Mouse (Mus musculus): Measurements from ENCODE around the gene Dapl1.

The Dapl1 gene
- long read RNA-seq, experiment 1, result 0 reads
- long read RNA-seq, experiment 2, result 0 reads

DNA sequence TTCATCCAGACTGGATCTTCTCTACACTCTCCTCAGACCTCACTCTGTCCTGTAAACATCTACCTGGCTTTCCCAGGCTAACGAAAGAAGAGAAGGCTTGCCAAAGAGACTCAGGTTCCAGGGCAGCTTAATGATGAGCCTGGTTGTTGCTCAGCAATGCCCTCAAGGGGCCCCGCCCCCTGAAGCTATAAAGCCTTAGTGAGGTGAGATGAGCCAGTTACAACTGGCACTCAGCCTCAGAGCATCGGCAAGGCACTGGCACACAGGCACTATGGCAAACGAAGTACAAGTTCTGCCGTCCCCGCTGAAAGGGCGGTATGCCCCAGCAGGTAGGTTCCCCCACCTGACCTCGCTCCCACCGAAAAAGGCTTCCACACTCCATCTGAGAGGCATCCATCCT, at the start of gene Dapl1:
Gene Dapl1, plus strand, starts transcription at position 216 of the 400 bp plus-strand sequence.
- intact Hi-C loops (cut with DNase I), result no loop called here

DNA sequence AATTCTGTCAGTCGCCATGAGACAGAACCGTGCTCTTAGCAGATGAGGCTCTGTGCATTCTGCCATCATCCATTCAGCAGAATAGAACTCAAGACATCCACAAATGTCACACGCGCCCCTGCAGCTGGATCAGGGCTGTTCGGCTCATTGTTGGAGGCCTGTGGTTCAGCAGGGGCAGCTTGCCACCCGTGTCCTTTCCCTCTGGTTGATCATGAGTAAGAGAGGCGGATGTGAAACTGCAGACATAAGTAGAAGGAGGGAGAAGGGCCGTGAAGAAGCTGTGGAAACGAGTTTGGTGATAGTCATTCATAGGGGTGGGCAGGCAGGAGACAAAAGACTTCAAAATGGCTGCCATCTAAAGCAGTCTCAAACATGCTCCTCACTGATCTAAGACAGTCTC, 49.6 kb upstream of the Dapl1 start:
- intact Hi-C loops (cut with DNase I), result loop anchor here (5.0 to 10.0 kb wide), 3 partner anchors 273 to 730 kb away; partner anchors contain the start of genes Ccdc148 and Pkp4

DNA sequence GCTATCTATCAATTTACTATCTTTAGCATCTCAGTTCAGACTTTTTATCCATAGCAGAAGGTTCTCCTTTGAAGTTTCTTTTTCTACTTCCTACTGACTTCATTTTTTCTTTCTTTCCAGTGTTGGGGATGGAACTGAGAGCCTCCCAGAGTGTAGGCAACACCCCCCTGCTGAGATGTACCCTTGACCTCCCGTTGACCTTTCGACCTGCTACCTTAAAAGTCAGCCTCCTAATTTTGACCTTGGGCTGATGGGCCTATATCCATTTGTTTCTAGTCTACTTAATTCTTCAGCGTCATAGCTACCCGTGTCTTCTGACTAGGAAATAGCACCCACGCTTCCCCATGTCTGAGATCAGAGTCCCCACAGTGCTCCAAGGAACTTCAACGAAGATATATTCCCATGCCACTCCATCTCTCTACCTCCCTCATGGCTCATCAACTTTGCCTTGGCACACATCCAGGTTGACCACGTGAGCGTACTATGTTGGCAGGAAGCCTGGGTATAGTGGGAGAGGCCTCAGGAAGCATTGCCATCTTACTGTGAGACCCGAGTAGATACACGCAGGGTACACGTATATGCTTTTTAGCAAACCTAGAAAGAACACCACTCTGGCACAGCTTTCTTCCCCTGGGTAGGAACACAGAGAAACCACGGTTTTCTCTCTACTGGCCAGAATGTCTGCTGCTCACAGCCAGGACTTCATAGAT, 46.6 kb upstream of the Dapl1 start:
- intact Hi-C loops (cut with DNase I), result loop anchor here (5.0 to 10.0 kb wide), 3 partner anchors 276 to 733 kb away; partner anchors contain the start of genes Ccdc148 and Pkp4

DNA sequence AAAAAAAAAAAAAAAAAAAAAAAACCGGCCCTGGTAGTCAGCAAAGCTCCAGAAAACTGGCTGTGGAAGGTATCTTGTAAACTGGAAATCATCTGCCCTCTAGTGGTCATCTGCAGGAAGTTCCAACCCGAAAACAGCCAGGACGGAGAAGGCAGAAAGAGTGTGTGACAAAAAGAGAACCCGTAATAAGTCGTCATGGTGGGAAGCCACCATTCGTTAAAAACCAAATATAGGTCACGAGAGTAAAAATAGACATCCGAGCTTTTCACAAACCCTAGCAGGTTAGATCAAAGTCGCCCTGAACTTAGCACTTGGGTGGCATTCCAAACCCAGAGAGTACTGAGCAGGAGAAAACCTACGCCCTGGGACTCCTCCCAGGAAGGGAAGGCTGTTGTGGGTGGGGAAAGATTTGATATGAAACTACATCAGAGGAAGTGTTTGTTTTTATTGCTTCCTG, 45.9 kb upstream of the Dapl1 start:
- intact Hi-C loops (cut with DNase I), result loop anchor here (5.0 to 10.0 kb wide), 3 partner anchors 276 to 734 kb away; partner anchors contain the start of genes Ccdc148 and Pkp4

DNA sequence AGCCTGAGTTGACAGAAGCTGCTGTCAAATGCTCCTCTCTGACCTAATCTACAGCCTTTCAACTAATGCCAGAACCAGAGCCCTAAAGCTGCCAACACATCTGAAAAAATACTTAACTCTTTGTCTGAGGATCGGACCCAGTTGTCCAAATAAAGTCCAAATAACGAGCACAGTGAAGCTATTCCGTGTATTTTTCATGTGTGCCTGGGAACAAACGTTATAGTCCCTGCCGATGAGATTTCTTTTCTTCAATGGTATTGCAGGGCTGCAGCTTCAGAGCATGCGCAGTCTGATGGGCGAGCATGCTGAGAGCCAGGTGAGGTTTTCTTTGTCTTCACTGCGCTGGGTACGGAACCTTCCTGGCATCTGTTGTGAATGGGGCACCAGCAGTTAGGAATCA, 44.6 kb upstream of the Dapl1 start:
- intact Hi-C loops (cut with DNase I), result loop anchor here (5.0 to 10.0 kb wide), 3 partner anchors 278 to 735 kb away; partner anchors contain the start of genes Ccdc148 and Pkp4

DNA sequence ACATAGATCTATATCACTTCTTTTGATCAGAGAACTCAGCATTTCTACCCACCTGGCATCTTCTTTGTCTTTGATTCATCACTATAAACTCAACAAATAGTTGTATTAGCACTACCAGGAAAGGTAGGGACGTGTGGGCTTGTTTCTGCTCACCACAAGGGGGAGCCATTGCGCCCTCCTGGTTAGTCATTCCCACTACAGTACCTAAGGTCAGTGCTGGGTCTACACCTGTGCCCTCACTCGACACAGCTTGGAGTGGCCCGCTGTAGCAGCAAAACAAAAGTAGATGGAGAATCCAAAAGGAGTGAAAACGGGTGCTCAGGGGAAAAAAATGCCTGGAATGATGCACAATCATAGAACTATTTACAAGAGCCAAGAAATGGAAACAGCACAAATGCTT, 44.0 kb upstream of the Dapl1 start:
- intact Hi-C loops (cut with DNase I), result no loop called here

DNA sequence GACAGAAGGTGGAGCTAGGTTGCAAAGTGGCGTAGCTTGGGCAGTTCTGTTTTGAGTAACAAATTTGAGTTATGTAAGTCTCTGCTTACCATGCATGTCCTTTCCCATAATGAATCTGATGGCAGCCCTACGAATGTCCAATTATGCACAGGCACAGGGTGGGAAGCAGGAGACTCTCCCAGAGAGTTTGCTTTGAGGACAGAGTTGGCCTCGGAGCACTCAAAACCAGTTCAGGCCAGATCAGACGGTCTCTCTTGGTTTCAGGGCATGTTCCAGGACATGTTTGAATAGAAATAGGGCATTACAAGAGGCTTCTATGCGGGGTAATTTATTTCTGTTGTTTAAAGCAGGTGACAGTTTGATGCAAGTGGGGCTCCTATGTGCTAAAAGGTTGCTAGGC, 42.8 kb upstream of the Dapl1 start:
- intact Hi-C loops (cut with DNase I), result no loop called here

DNA sequence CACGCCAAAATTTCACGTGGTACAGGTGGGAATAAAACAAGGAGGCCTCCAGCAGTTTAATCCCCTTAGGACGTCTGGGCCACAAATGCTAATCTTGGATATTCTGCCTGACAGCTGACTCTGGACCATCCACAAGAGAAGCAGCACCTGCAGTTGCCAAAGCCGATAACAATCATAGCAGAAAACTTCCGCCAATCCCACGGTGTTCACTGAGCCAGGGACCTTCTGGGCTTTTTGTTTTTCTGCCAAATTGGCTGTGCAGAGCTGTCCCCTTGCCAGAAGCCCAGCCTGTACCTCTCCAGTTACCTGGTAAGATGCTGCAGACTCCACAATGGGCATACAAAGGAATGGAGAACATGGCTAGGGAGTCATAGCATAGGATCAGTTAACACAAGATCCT, 37.8 kb upstream of the Dapl1 start:
- intact Hi-C loops (cut with DNase I), result no loop called here

DNA sequence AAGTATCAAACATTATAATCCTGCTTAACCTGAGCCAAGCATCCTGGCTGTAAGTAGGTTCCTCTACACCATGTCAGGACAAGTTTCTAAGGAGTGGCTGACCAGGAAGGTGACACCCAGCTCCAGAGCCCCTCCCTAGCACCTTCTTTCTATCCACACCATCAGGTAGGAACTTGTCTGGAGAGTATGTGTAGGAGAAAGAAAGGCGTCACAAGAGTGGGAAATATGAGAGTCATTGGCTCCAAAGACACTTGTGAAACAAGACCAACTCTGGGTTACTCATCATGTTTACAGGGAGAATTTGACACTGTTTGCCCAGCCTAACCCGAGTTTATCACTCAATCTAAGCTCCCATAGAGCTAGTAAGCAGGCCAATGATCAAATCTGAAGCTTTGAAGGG, 36.7 kb upstream of the Dapl1 start:
- intact Hi-C loops (cut with DNase I), result no loop called here

DNA sequence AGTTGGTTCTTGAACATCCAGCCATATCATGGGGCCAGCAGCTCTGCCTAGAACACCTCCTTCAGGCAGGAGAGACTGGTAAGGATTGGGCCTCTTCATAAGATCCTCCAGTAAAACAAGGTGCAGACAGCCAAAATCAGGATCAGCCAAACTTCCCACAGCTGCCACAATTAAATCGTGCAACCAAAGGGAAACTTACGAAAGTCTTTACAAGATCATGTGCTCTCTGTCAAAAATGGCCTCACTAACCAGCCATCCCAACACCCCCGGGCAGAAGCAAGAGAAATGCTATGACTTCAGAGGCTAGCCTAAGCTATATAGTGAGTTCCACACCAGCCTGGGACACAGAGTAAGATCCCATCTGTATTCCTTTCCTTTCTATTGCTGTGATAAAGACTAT, 35.9 kb upstream of the Dapl1 start:
- intact Hi-C loops (cut with DNase I), result no loop called here

DNA sequence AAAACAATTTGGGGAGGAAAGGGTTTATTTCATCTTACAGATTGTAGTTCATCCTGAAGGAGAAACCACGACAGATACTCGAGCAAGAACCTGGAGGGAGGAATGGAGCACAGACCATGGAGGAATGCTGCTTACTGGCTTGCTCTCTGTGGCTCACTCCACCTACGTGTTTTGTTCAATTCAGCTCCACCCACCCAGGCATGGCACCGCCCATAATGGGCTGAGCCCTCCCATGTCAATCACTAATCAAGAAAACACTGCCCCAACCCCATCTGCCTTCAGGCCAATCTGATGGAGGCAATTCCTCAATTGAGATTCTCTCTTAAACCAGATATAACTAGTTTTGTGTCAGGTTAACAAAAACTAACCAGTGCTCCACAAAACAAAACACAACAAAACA, 35.5 kb upstream of the Dapl1 start:
- intact Hi-C loops (cut with DNase I), result no loop called here

DNA sequence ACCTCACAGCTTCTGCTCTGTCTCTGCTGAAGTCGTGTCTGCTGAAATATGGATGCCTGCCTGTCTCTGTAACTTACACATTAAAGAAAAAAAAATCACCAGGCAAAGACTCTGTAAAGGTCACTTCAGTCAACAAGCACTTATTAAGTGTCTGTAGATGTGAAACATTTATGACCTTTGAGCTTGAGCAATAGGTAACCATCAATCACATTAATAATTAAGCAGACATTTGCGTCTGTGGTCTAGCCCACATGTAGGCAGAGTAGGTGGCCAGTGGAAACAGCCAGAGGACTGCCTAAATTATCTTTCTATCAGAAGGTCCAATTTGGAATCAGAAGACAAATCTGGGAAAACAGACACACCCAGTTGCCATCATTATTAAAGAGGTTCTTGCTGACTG, 32.8 kb upstream of the Dapl1 start:
- intact Hi-C loops (cut with DNase I), result no loop called here

DNA sequence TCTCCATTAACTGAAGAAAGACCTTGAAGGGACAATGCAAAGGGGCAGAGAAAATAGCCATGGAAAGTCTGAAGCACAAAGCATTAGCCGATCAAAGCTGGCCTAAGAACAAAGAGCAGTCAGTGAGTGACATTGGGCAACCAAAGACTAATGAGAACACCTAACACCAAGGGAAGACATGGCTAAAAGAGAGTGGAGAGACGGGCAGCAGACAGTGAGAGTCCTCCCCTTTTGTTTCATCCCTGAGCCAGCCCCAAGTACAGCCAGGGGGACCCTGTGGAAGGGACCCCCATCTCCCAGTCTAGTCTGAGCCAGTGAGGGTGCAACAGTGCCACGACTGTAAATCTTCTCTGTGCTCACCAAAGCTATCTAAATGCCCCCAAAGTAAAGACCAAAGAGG, 32.4 kb upstream of the Dapl1 start:
- intact Hi-C loops (cut with DNase I), result no loop called here

DNA sequence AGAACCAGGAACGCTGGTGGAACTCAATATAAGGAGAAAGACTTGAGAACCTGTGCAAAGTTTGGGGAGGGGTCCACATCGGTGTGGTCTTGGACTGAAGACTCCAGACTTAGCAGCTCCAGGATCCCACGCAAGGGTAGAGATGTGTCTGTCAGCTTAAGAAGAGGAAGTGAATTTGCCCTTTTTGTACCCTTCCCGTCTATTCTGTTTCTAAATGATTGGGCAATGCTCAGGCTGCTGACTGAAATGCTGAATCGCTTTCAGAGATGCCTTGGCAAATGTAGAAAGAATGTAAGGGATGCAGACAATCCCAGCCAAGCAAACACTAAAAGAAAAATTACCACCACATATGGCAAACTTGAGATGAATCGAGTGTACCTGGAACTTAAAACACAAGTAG, 22.4 kb upstream of the Dapl1 start:
- intact Hi-C loops (cut with DNase I), result no loop called here

DNA sequence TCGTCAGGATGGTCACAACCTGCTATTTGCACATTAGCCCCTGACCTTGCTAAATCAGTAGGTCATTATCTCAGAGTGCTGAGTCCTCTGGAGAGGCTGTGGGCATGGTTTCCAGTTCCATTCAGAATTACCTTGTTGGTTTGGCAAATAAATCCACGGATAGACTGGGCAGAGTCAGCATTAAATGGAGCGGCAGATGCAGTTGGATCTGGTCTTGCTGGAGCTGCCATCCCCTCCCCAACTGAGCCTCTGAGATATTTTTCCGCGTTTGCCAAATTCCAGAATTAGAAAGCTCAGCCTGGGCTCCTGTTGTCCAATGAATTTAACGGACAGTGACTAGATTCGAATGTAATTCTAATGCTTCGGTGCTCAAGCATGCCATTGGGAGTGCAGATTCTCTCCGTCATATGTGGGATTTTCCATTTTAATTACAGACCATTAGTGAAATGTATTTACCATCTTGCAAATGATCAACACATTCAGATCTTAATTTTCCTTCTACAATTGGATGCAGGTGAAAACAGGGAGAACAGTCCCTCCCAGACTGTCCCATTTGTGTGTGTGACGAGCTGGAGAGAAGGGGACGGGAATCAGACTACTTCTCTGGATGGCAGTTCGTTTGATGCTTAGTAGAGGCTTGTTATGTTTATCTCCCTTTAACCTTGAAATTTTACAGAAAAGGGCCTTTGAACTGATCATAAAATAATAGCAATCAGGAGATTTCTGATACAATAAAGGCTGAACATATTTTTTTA, 20.8 kb upstream of the Dapl1 start:
- intact Hi-C loops (cut with DNase I), result no loop called here

DNA sequence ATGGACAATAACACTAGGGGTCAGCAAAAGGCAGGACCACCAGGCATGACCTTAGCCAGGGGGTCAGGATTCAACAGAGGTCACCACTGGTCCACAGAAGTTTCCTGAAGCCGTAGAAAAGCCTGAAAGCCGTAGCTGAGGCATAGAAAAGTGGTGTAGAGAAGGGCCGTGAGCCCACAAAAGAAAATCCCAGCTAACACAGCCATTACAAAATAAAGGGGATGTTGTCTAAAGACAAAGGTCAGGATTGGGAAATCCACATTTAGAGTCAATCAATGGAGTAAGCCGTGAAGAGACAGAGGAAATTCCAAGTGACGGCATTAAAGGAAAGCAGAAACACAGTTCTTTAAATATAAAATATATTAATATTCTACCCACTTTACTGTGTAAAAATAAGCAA, 18.8 kb upstream of the Dapl1 start:
- intact Hi-C loops (cut with DNase I), result no loop called here

DNA sequence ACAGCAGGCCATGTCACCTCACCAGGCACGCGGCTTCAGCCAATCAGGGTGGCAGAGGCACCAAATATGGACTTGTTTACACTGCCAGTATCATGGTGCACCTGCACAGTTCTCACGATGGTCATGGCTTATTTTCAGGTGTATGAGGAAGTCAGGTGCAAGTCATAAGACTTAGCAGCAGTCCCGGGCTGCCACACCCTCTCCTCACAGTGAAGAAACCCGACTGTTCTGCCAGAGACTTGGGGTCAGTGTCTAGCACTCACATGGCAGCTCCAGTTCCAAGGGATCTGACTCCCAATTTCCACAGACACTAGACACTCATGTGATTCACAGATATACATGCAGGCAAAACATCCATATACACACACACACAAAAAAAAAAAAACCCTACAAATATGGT, 18.1 kb upstream of the Dapl1 start:
- intact Hi-C loops (cut with DNase I), result no loop called here

DNA sequence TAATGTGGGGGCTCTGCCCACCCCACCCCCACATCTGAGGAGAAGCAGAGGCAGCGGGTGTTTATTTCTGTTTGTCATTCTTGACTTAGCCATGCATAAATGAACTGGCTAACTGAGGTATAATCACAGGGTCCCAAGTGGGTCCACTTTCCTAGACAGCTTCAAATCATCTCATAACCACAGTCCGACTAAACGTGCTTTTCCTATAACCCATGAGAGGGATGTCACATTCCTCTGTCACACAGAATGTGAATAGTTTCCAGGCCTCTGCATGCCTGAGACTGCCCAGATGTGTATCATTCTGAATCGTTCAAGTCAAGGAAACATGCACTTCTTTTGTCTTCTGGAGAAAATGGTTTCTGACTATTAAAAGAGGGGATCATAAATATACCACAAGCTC, 17.4 kb upstream of the Dapl1 start:
- intact Hi-C loops (cut with DNase I), result no loop called here

DNA sequence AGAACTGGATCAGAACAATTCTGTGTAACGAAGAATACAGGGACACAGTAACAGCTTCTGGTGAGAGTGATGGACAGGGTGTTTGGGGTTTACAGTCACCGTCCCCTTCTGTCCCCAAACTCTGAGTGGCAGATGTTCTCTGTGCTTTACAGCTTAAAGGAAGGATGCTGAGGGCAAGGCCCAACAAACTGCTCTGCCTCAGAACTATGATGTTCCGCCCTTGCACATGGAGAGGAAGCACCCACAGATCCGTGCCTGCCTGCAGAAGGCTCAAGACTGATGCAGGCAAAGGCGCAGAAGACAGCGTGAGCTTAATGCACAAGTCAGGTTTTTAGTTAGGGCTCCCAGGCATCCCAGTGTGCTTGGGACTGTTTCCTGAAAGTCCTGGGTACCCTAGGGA, 16.5 kb upstream of the Dapl1 start:
- intact Hi-C loops (cut with DNase I), result no loop called here

DNA sequence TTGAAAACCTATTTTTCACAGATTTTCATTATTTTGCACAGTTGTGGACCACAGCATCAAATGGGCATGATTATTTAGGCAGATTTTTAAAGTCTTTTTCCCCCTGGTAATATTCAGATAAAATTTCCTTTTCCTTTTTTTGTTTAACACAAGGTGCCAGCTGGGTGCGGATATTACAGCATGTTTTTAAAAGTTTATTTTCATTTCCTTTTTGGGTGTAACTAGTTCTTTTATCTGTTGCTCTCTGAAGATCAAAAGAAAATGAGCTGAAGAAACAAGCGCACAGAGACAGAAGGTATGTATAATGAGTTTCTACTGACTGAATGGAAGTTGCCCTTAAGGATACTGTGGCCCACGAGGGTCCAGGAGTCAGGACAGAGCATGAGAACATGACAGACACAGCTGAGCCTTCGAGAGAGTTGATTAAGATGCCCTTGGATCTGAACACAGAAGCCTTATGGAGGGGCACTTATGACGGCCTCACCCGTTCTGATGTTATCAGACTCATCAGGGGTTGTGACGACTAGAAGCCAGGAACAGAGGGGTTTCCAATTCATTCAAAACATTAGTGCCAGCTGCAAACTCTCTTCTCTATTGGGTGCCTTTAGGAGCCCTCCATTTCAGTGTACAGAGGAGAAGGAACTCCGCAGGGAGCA, 14.7 kb upstream of the Dapl1 start:
- intact Hi-C loops (cut with DNase I), result no loop called here

DNA sequence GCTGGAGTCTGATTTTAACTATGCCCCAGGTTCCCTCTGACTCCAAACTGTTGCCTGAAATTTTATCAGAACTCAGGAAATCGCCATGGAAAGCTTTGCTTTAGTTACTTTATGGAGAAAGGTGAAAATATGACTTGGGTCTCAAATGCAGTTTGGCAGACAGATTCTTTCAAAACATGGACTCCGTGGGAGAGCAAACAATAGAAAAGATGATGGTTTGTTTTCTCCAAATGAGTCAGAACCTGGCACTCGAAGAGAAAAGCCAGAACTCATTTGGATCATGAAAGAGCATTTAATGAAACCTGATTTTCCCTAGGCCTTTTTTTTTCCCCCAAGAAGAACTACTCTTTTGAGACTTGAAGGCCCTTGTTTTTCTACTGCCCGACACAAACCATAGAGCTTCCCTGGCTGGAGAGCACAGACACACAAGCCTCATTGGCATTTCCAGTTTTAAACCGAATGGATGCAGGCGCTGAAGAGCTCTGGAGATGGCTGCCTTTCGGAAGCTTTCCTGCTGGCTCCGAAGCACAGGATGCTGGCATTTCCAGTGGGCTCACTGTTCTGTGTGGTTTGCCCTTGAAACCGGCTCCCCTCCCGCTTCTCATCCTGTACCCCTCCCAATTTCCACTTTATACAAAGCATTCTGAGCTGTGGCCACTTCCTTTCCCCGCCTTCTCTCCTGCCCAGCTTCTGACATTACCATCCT, 14.0 kb upstream of the Dapl1 start:
- intact Hi-C loops (cut with DNase I), result no loop called here
